Mouse (Mus musculus): Measurements from ENCODE around the gene Gm21983.
A peak's percentile ranks its signal among the peaks of the same experiment; 100 is the strongest.

Gm21983 gene

DNA sequence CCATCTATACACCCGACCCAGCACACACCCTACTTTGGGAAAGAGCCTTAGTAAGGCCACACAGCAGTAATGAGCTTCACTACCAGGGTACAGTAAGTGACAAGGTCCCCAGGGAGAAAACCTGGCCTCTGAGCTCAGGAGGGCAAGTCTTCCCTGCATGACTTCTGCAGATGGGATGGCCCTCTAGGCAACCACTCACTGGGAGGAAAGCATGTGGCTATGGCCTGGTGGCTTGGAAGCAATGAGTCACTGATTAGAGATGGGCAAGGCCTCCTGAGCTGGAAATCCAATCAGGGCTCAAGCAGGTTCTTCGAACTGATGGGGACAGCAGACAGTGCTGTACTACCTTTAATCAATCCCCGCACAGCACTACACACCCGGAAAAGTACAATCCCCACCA lies 19.1 kb downstream of the Gm21983 start:
- peak; percentile 45 for DNase-seq (ENCODE audit: low read depth, low spot score)

- DNase-seq (ENCODE audit: low read depth, low spot score): no peak
These were observed 20.0 kb downstream of the Gm21983 start for GRCm38 (mm10) chr7:27160921-27161320.

DNA sequence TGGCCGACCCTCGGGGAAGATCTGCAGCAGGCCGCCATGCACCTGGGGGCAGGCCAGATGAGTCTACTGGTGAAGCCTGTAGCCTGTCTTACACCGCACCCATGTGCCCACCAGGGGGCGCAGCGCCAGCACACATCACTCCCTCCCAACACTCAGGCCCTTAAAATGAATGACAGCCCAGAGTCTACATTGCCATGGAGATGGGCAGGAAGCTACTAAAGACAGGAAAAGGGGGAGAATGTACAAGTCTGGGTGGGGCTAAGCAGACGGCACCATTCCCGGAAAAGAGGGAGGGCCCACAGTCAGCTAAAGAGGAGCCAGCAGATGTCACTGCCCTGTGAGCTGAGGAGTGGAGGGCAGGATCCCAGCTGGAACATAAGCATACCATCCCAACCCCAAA lies 21.0 kb downstream of the Gm21983 start:
- DNase-seq (ENCODE audit: low read depth, low spot score): peak; percentile 96

DNA sequence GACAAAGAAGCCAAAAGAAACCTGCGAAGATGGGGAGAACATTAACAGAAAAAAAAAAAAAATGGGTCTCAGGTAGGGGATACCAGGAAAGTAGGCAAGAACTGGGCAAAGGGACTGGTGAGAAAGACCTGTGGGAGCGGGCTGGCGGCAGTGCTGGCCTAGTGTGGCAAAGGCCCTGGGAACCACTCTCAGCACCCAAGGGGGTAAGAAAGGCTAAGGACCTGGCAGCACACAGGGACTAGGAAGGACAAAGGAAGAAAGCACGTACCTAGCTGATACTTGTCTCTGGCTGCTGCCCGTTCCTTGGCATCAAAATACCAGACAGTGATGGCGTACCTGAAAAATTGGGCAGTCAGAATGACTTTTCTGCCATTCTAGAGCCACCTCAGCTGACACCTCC lies 21.6 kb downstream of the Gm21983 start:
- DNase-seq (ENCODE audit: low read depth, low spot score): no peak

GRCm38 (mm10) chr7:27158171-27158570 lies 22.7 kb downstream of the Gm21983 start:
- no peak for DNase-seq (ENCODE audit: low read depth, low spot score)

GRCm38 (mm10) chr7:27156005-27156404 lies 24.9 kb downstream of the Gm21983 start:
- DNase-seq (ENCODE audit: low read depth, low spot score): peak; percentile 84

DNA sequence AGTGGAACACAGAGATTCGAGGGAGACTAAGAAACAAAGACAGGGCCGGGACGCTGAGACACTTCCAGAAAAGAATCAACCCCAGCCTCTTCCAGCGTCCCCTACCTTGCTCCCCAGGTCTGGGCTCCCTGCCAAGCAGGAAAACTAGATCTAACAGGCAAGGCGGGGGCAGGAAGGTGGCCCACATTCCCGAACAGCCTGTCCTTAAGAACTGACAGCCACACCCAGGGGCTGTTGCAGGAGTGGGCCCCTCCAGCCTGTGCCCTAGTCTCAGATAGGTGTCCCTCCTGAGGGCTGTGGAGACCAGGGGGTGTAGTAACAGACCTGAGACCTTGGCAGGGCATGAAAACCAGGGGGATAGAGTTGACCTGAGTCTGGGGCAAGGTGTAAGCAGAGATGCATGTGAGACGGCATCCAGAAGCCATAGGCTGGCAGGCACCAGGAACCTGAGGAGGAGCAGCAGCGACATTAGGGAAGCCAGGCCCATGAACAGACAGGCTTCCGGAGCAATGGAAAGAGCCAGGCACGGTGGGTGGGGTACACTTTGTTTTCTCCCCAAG lies 27.6 kb downstream of the Gm21983 start, which contains the start of gene Cyp2t4:
Gene Cyp2t4, plus strand, starts transcription at position 510 of the 560 bp plus-strand sequence.
- peak; percentile 36 for DNase-seq (ENCODE audit: low read depth, low spot score)

DNA sequence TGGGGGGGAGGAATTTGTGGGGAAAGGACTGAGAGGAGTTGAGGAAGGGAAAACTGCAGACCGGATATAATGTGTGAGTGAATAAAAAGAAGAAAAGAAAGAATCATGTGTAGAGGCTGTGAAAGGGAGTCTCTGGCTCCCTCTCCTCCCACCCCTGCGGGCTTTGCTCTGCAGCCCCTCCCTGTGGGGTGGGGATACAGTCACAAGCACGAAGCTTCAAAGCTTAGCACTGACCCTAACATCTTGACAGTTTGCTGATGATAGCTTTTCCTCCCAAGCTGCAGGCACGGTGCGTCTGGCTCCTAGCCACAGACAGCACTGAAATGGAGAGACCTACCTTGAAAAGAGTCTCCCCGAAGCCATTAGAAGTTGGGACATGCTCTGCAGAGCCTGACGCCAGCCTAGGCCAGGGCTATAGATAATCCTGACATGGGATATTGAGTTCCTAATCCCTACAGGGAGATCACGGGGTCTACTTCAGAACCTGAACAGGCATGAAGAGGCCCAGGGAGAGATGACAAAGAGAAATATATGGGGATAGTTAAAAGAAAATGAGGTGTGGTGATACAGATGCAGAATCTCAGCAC lies 44.4 kb downstream of the Gm21983 start:
- no peak for DNase-seq (ENCODE audit: low read depth, low spot score)

GRCm38 (mm10) chr7:27133757-27134156 lies 47.1 kb downstream of the Gm21983 start:
- DNase-seq (ENCODE audit: low read depth, low spot score): no peak

GRCm38 (mm10) chr7:27133156-27133555 lies 47.7 kb downstream of the Gm21983 start:
- no peak for DNase-seq (ENCODE audit: low read depth, low spot score)

DNA sequence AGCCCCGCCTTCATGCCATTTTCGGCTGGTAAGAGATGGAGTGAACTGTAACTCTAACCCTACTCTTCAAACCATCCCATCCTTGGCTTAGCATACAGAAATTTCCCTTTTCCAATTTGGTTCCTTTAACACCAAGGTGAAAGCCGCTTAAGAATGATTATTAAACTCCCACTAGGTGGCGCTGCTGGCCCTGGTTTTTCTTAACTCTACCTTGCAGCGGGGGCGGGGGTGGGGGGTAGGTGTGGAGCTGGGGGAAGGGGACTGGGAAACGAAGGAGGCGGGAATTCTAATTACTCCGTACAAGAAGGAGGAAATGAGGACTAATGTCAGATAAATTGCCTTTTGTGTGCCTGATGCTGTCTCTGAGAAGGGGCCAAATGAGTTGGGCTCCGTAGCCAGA lies 48.3 kb downstream of the Gm21983 start:
- peak; percentile 81 for DNase-seq (ENCODE audit: low read depth, low spot score)

DNA sequence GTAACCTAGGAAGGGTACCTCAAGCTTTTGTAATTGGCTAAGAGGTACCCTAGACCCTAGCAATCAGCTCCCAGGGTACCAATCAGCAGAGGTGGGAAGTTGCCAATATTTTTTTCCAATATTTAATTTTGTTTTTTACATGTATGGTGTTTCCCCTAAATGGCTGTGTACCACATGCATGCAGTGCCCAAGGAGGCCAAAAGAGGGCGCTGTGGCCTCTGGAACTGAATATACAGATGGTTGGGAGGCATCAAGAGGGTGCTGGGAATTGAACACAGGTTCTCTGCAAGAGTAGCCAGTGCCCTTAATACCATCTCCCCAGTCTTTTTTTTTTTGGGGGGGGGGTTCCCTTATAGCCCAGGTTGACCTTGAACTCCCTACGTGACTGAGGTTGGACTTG lies 49.5 kb downstream of the Gm21983 start:
- no peak for DNase-seq (ENCODE audit: low read depth, low spot score)

- DNase-seq (ENCODE audit: low read depth, low spot score): no peak
These were observed 50.1 kb downstream of the Gm21983 start for GRCm38 (mm10) chr7:27130521-27131370.

DNA sequence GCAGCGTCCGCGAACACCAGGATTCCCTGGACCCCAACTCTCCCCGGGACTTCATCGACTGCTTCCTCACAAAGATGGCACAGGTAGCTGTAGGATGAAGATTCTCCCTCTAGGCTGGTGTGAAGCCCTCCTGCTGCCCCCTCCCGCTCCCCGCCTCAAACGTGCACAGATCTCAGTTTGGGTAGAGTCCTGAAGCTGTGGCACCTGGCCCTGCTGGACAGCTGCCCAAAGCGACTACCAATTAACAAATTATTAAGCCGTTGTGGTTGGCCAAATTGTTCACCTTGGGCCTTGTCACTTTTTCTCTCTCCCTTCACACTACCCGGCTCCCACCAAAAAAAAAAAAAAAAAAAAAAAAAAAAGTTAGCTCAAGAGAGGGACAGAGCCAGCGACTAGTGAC lies 51.1 kb downstream of the Gm21983 start:
- DNase-seq (ENCODE audit: low read depth, low spot score): no peak

DNA sequence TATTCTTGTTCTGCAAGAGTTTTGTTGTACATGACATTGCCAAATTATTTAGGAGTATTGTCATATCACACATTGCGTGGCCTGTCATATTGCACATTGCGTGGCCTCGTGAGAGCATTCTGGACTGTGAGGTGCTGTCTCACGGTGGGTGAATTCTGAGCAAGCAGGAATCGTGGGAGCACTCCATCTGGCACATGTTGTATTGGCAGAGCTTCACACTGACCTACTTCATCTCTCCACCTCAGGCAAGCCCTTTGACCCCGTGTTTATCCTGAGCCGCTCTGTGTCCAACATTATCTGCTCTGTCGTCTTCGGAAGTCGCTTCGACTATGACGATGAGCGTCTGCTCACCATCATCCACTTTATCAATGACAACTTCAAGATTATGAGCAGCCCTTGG lies 51.9 kb downstream of the Gm21983 start:
- DNase-seq (ENCODE audit: low read depth, low spot score): no peak

DNA sequence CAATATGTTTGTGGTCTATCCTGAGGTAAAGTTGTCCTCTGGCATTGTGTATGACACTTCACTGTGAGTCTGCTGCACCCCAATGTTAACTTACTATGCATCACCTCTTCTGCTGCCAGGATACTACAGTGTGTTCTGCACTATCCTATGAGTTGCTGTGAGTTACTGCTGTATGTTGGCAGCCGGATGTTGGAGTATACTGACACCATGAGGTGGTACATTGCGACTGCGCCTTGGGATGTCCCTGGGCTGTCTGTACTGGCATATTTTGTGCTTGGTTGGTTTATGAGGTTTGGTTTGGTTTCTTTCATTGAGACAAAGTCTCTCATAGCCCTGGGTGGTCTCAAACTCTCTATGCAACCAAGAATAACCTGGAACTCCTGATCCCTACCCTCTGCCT lies 52.7 kb downstream of the Gm21983 start:
- peak; percentile 58 for DNase-seq (ENCODE audit: low read depth, low spot score)

DNA sequence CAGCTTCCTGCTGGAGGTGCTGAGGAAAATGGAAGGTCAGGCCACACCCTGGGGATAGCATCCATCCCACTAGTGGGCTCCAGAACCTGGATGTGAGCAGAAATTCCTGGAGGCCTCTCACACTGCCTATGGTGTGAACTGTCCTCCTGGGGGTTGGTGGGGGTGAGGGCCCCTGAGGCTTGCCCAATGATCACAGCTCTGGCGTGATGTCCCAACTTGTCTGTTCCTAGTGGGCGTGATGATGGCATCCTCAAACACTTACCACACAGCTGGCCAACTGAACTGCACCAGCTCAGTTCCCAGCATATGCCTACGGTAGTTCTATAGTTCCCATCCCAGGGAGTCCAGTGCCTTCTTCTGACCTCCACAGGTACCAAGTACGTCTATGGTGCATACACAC lies 55.9 kb downstream of the Gm21983 start:
- no peak for DNase-seq (ENCODE audit: low read depth, low spot score)

GRCm38 (mm10) chr7:27124305-27124832 lies 56.5 kb downstream of the Gm21983 start:
- no peak for DNase-seq (ENCODE audit: low read depth, low spot score)

- DNase-seq (ENCODE audit: low read depth, low spot score): no peak
These were observed 61.2 kb downstream of the Gm21983 start, which contains the start of gene Cyp2f2 for GRCm38 (mm10) chr7:27119676-27120075. TSS of gene Cyp2f2 (plus strand) at chr7:27119909.

Measured in brain, adult 2 months (tissue).